Comparison of ENCODE assay signal across 8 mouse cellular contexts in the genomic region with DNA sequence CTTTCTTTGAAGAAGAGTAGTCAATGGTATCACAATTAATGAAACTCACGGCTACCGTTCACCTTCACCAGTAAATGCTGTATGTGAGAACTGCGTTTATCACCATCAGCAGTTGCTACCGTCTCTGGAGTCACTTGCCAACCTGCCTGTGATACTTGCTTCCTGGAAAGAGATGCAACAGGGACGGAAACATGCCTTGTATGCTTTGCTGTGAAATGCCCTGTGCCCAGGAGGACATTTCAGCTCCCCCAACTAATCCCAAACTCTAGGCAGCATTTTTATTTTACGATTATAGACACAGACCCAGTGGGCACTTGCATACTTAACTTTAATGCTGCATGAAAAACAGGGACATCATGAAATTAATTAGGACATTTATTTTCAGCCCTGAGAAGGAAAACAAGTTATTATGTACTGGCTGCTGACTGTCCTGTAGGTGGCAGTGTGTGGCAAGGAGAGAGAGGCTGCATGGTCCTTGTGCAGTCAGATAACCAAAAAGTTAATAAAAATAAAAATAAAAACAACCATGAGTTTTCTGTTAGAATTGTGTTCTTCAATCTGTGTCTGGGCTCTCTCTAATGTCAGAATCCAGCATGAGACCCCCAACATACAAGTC.
DNase-seq lines count a peak whose midpoint lies in the region; ATAC-seq and TF ChIP-seq lines count a peak whose summit lies in the region.

No protein-coding gene starts in this region.

- H3K36me3 ChIP-seq in forebrain, embryonic 15.5 days: no peaks in the 10 kb centered on the region
- H3K36me3 ChIP-seq in lung, postnatal 0 days (ENCODE audit: insufficient read depth, low read length): no peaks in the 10 kb centered on the region
- H3K36me3 ChIP-seq in intestine, embryonic 15.5 days: no peaks in the 10 kb centered on the region

- WGBS in forebrain, embryonic 15.5 days: 43% methylated on average over 6 of the region's 6 CpGs
- WGBS in lung, postnatal 0 days: 60% methylated on average over 6 of the region's 6 CpGs
- 59% methylated on average over 6 of the region's 6 CpGs for WGBS in intestine, embryonic 15.5 days

- DNase-seq in urinary bladder, postnatal 14 days (ENCODE audit: low spot score): peak; percentile 13
- no peak for DNase-seq in urinary bladder, postnatal 10 days (ENCODE audit: low spot score)
- peak; percentile 14 for DNase-seq in cerebellum, adult 11-12 months
- DNase-seq in kidney, postnatal 14 days: peak; percentile 30
- DNase-seq in lung, postnatal 0 days (ENCODE audit: low spot score): peak; percentile 41
- peak; percentile 57 to 82 for DNase-seq in right cerebral cortex, adult 2 months (ENCODE audit: low spot score in 2 of 2)

- H3K27me3 ChIP-seq in forebrain, embryonic 15.5 days: no peaks in the 10 kb centered on the region
- H3K27me3 ChIP-seq in lung, postnatal 0 days (replicated peaks; ENCODE audit: insufficient read depth, low read length): no peaks in the 10 kb centered on the region
- no peaks in the 10 kb centered on the region for H3K27me3 ChIP-seq in intestine, embryonic 15.5 days (replicated peaks)

- peak; percentile 71 for TF ChIP-seq CTCF in lung, postnatal 0 days (IDR thresholded peaks at IDR 0.05)

- H3K4me3 ChIP-seq in forebrain, embryonic 15.5 days: no peak overlapping the region
- no peak overlapping the region for H3K4me3 ChIP-seq in lung, postnatal 0 days (ENCODE audit: low read depth, low read length)
- H3K4me3 ChIP-seq in intestine, embryonic 15.5 days (replicated peaks): no peak overlapping the region

- TF ChIP-seq EP300 in lung, postnatal 0 days (IDR thresholded peaks at IDR 0.05): no peak

- no peak overlapping the region for H3K9ac ChIP-seq in forebrain, embryonic 15.5 days (replicated peaks)
- H3K9ac ChIP-seq in lung, postnatal 0 days (replicated peaks; ENCODE audit: low read depth): no peak overlapping the region
- no peak overlapping the region for H3K9ac ChIP-seq in intestine, embryonic 15.5 days

- peak overlapping the region; percentile 78 for H3K27ac ChIP-seq in forebrain, embryonic 15.5 days (replicated peaks)
- no peak overlapping the region for H3K27ac ChIP-seq in lung, postnatal 0 days (ENCODE audit: low read length)
- H3K27ac ChIP-seq in intestine, embryonic 15.5 days: no peak overlapping the region

- H3K4me1 ChIP-seq in forebrain, embryonic 15.5 days: peaks cover 13% of the 10 kb centered on the region
- H3K4me1 ChIP-seq in lung, postnatal 0 days (ENCODE audit: insufficient read depth, low read depth, low read length): no peaks in the 10 kb centered on the region
- H3K4me1 ChIP-seq in intestine, embryonic 15.5 days (replicated peaks): no peaks in the 10 kb centered on the region

- no peaks in the 10 kb centered on the region for H3K9me3 ChIP-seq in forebrain, embryonic 15.5 days
- H3K9me3 ChIP-seq in lung, postnatal 0 days (ENCODE audit: low read length): no peaks in the 10 kb centered on the region
- H3K9me3 ChIP-seq in intestine, embryonic 15.5 days: no peaks in the 10 kb centered on the region

- ATAC-seq in forebrain, embryonic 15.5 days (replicated peaks): peak; percentile 81
- ATAC-seq in lung, postnatal 0 days: no peak
- no peak for ATAC-seq in intestine, embryonic 15.5 days

- no peak overlapping the region for H3K4me2 ChIP-seq in forebrain, embryonic 15.5 days (replicated peaks)
- H3K4me2 ChIP-seq in lung, postnatal 0 days (replicated peaks; ENCODE audit: low read depth, low read length): no peak overlapping the region
- no peak overlapping the region for H3K4me2 ChIP-seq in intestine, embryonic 15.5 days (replicated peaks)
